Mouse (Mus musculus): ENCODE measurements around the gene Nr4a2. TPM values are rescaled to one million over a fixed set of nuclear protein-coding genes. Genes with fewer than 3 reads are reported as not detected.

Nr4a2 gene
- polyA plus RNA-seq, 1 experiment from 2014 or later: 15.3 TPM

DNA sequence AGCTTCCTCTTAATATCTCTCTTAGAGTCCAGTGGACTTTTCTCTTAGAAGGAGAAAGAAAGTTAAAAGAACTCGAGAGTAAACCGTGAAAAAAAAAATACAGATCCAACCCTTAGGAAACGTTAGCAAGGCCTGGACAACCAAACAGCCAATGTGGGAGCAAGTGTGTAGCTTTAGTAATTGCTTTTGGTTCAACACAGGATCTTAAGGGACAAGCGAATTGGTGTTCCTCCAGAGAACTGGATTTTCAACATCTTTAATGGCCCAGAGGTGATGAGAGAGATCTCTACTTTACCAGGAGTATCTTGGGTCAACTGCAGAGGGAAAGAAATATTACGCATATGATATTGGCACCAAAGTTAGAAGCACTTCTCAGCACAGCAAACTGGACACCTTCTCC is 10.4 kb downstream of the Nr4a2 start:
- peaks cover 20% of the 10 kb centered on the region for H3K4me1 ChIP-seq (ENCODE audit: control insufficient read depth, insufficient read depth, low read depth, low read length)
- H3K27ac ChIP-seq (ENCODE audit: low read depth, low read length): no peak overlapping the region
- peaks cover 33% of the 10 kb centered on the region for H3K27me3 ChIP-seq (replicated peaks; ENCODE audit: control insufficient read depth, insufficient read depth, low read length)
- no peaks in the 10 kb centered on the region for H3K9me3 ChIP-seq (ENCODE audit: control insufficient read depth, low read length)
- WGBS: 20% methylated on average over 5 of the region's 5 CpGs
- no peak overlapping the region; the same call in 1 of the 2 replicates for H3K4me3 ChIP-seq (ENCODE audit: low read length)
- H3K9ac ChIP-seq (ENCODE audit: low read depth, low read length): no peak overlapping the region
- no peaks in the 10 kb centered on the region for H3K36me3 ChIP-seq (ENCODE audit: control insufficient read depth, insufficient read depth, low read length)
- H3K4me2 ChIP-seq (ENCODE audit: low read length): no peak overlapping the region
- ATAC-seq: no peak

DNA sequence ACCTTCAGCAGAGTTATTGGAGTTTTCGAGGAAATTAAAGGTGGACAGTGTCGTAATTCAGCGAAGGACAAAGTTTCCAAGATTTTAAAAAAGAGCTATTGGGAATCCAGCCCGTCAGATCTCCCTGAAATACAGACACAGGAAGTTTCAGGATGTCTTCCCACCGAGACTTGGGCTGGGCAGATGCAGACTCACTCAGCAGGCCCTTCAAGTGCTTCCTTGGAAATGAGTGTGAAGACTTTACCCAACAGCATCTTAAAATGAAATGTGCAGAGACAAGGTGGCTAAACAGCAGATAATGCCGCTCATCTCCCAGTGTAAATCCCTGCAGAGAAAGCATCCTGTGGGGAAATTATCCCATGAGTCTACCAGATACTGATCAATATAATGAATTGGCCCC is 10.9 kb downstream of the Nr4a2 start:
- Histone ChIP-seq H3K9ac (ENCODE audit: low read depth, low read length) (no peak overlapping the region), H3K27ac (ENCODE audit: low read depth, low read length) (no peak overlapping the region), H3K9me3 (ENCODE audit: control insufficient read depth, low read length) (no peaks in the 10 kb centered on the region), H3K4me1 (ENCODE audit: control insufficient read depth, insufficient read depth, low read depth, low read length) (peaks cover 20% of the 10 kb centered on the region), H3K4me2 (ENCODE audit: low read length) (no peak overlapping the region), H3K27me3 (replicated peaks; ENCODE audit: control insufficient read depth, insufficient read depth, low read length) (peaks cover 38% of the 10 kb centered on the region), H3K4me3 (ENCODE audit: low read length) (0 out of 2 replicates have a peak overlapping the region, but pooled peaks have one; percentile 2), H3K36me3 (ENCODE audit: control insufficient read depth, insufficient read depth, low read length) (no peaks in the 10 kb centered on the region)
- WGBS: 21% methylated on average over 6 of the region's 6 CpGs
- no peak for ATAC-seq

GRCm38 (mm10) chr2:57111791-57112538 is 11.8 kb downstream of the Nr4a2 start:
- Histone ChIP-seq H3K4me2 (ENCODE audit: low read length) (peak overlapping the region; percentile 35), H3K4me1 (ENCODE audit: control insufficient read depth, insufficient read depth, low read depth, low read length) (peaks cover 20% of the 10 kb centered on the region), H3K9me3 (ENCODE audit: control insufficient read depth, low read length) (no peaks in the 10 kb centered on the region), H3K9ac (ENCODE audit: low read depth, low read length) (no peak overlapping the region), H3K27ac (ENCODE audit: low read depth, low read length) (no peak overlapping the region), H3K27me3 (replicated peaks; ENCODE audit: control insufficient read depth, insufficient read depth, low read length) (peaks cover 43% of the 10 kb centered on the region), H3K4me3 (ENCODE audit: low read length) (peak overlapping the region; percentile 24), H3K36me3 (ENCODE audit: control insufficient read depth, insufficient read depth, low read length) (no peaks in the 10 kb centered on the region)
- WGBS: 5% methylated on average over 38 of the region's 38 CpGs
- ATAC-seq: no peak

GRCm38 (mm10) chr2:57111011-57111790 is 12.6 kb downstream of the Nr4a2 start:
- no peak overlapping the region for H3K9ac ChIP-seq (ENCODE audit: low read depth, low read length)
- H3K27me3 ChIP-seq (replicated peaks; ENCODE audit: control insufficient read depth, insufficient read depth, low read length): peaks cover 47% of the 10 kb centered on the region
- H3K27ac ChIP-seq (ENCODE audit: low read depth, low read length): no peak overlapping the region

DNA sequence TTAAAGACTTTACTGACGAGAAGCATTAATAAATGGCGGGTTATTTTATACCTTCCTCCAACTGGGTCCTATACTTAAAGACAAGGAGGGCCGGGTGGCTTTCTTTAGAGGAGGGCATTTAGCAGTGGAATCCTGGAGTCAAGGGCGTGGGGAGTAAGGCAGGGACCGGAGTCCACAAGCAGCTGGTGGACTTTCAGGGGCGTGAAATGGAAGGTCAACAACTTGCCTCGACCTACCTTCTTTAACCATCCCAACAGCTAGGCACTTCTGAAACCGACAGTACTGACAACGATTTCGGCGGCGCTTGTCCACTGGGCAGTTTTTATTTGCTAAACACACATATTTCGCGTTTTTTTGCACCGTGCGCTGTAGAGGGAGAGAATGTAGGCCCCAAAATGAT is 13.4 kb downstream of the Nr4a2 start:
- no peak overlapping the region for H3K4me2 ChIP-seq (ENCODE audit: low read length)
- no peaks in the 10 kb centered on the region for H3K9me3 ChIP-seq (ENCODE audit: control insufficient read depth, low read length)
- H3K4me3 ChIP-seq (ENCODE audit: low read length): no peak overlapping the region
- ATAC-seq: no peak
- H3K36me3 ChIP-seq (ENCODE audit: control insufficient read depth, insufficient read depth, low read length): no peaks in the 10 kb centered on the region
- peaks cover 10% of the 10 kb centered on the region for H3K4me1 ChIP-seq (ENCODE audit: control insufficient read depth, insufficient read depth, low read depth, low read length)
- WGBS: 22% methylated on average over 16 of the region's 16 CpGs
- no peak overlapping the region for H3K27ac ChIP-seq (ENCODE audit: low read depth, low read length)
- H3K9ac ChIP-seq (ENCODE audit: low read depth, low read length): no peak overlapping the region
- H3K27me3 ChIP-seq (replicated peaks; ENCODE audit: control insufficient read depth, insufficient read depth, low read length): peaks cover 54% of the 10 kb centered on the region

More at GRCm38 (mm10) chr2:57111011-57111790, 12.6 kb downstream of the Nr4a2 start:
- peak overlapping the region; percentile 35 for H3K4me2 ChIP-seq (ENCODE audit: low read length)
- peak overlapping the region; percentile 24 for H3K4me3 ChIP-seq (ENCODE audit: low read length)
- H3K36me3 ChIP-seq (ENCODE audit: control insufficient read depth, insufficient read depth, low read length): no peaks in the 10 kb centered on the region
- peaks cover 16% of the 10 kb centered on the region for H3K4me1 ChIP-seq (ENCODE audit: control insufficient read depth, insufficient read depth, low read depth, low read length)
- no peaks in the 10 kb centered on the region for H3K9me3 ChIP-seq (ENCODE audit: control insufficient read depth, low read length)
- no peak for ATAC-seq
- WGBS: 6% methylated on average over 39 of the region's 39 CpGs

GRCm38 (mm10) chr2:57109926-57110325 is 13.9 kb downstream of the Nr4a2 start:
- H3K27ac ChIP-seq (ENCODE audit: low read depth, low read length): no peak overlapping the region
- no peak overlapping the region for H3K9ac ChIP-seq (ENCODE audit: low read depth, low read length)
- no peaks in the 10 kb centered on the region for H3K9me3 ChIP-seq (ENCODE audit: control insufficient read depth, low read length)
- no peak overlapping the region for H3K4me2 ChIP-seq (ENCODE audit: low read length)
- WGBS: 5% methylated on average over 14 of the region's 14 CpGs
- H3K27me3 ChIP-seq (replicated peaks; ENCODE audit: control insufficient read depth, insufficient read depth, low read length): peaks cover 59% of the 10 kb centered on the region
- no peaks in the 10 kb centered on the region for H3K36me3 ChIP-seq (ENCODE audit: control insufficient read depth, insufficient read depth, low read length)
- H3K4me1 ChIP-seq (ENCODE audit: control insufficient read depth, insufficient read depth, low read depth, low read length): peaks cover 10% of the 10 kb centered on the region
- H3K4me3 ChIP-seq (ENCODE audit: low read length): no peak overlapping the region
- no peak for ATAC-seq

GRCm38 (mm10) chr2:57109301-57109700 is 14.5 kb downstream of the Nr4a2 start:
- ATAC-seq: no peak
- H3K36me3 ChIP-seq (ENCODE audit: control insufficient read depth, insufficient read depth, low read length): no peaks in the 10 kb centered on the region
- no peaks in the 10 kb centered on the region for H3K9me3 ChIP-seq (ENCODE audit: control insufficient read depth, low read length)
- WGBS: 6% methylated on average over 11 of the region's 11 CpGs
- peaks cover 65% of the 10 kb centered on the region for H3K27me3 ChIP-seq (replicated peaks; ENCODE audit: control insufficient read depth, insufficient read depth, low read length)
- H3K4me1 ChIP-seq (ENCODE audit: control insufficient read depth, insufficient read depth, low read depth, low read length): peaks cover 9% of the 10 kb centered on the region
- no peak overlapping the region for H3K4me3 ChIP-seq (ENCODE audit: low read length)
- H3K4me2 ChIP-seq (ENCODE audit: low read length): no peak overlapping the region
- H3K9ac ChIP-seq (ENCODE audit: low read depth, low read length): no peak overlapping the region
- H3K27ac ChIP-seq (ENCODE audit: low read depth, low read length): no peak overlapping the region

DNA sequence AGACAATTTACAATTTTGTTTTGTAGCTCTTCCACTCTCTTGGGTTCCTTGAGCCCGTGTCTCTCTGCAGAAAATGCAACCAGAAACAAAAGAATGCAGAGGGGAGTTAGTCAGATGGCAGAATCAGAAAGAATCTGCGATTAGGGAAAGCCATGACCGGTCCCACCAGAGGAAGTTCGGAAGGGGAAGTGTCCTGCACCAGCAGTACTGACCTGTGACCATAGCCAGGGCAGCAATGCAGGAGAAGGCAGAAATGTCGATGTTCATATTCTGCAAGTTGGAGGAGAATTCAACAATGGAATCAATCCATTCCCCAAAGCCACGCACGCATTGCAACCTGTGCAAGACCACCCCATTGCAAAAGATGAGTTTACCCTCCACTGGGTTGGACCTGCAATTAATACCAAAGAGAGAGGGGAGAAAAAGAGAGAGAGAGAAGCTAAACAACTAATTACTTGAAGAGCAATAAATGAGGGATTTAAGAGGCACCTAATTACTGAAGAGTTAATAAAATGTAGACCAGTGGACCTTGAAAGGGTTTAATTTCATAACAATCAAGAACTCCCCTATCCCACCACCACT is 15.4 kb downstream of the Nr4a2 start:
- Histone ChIP-seq H3K4me1 (ENCODE audit: control insufficient read depth, insufficient read depth, low read depth, low read length) (peaks cover 9% of the 10 kb centered on the region), H3K36me3 (ENCODE audit: control insufficient read depth, insufficient read depth, low read length) (no peaks in the 10 kb centered on the region), H3K27ac (ENCODE audit: low read depth, low read length) (no peak overlapping the region), H3K4me3 (ENCODE audit: low read length) (no peak overlapping the region), H3K4me2 (ENCODE audit: low read length) (no peak overlapping the region), H3K9me3 (ENCODE audit: control insufficient read depth, low read length) (no peaks in the 10 kb centered on the region), H3K9ac (ENCODE audit: low read depth, low read length) (no peak overlapping the region), H3K27me3 (replicated peaks; ENCODE audit: control insufficient read depth, insufficient read depth, low read length) (peaks cover 65% of the 10 kb centered on the region)
- WGBS: 22% methylated on average over 7 of the region's 7 CpGs
- ATAC-seq: no peak

DNA sequence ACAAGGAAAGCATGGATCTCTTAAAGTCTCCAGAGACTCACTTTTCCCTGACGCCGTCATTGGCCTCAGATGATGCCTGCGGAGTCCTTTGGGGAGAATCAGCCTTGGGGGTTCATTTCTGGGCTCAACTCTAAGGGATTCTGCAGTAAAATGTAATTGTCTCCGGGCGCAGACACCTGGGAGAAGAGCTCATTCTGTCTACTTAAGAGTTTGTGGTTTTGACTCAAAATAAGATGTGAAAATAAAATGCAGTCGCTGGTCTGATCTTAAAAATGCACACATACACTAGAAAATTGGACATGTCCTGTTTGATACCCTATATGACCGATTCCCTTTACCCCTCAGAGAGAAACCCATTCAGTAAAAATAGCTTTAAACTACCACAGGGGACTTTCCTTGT is 18.4 kb downstream of the Nr4a2 start:
- no peak for ATAC-seq
- Histone ChIP-seq H3K36me3 (ENCODE audit: control insufficient read depth, insufficient read depth, low read length) (no peaks in the 10 kb centered on the region), H3K4me2 (ENCODE audit: low read length) (no peak overlapping the region), H3K4me3 (ENCODE audit: low read length) (no peak overlapping the region), H3K9me3 (ENCODE audit: control insufficient read depth, low read length) (no peaks in the 10 kb centered on the region), H3K27me3 (replicated peaks; ENCODE audit: control insufficient read depth, insufficient read depth, low read length) (peaks cover 68% of the 10 kb centered on the region), H3K27ac (ENCODE audit: low read depth, low read length) (no peak overlapping the region), H3K4me1 (ENCODE audit: control insufficient read depth, insufficient read depth, low read depth, low read length) (peaks cover 14% of the 10 kb centered on the region), H3K9ac (ENCODE audit: low read depth, low read length) (no peak overlapping the region)
- WGBS: 9% methylated on average over 7 of the region's 7 CpGs

All from hindbrain, embryonic 16.5 days (tissue).